Mouse (Mus musculus) 416B (cell line): ENCODE measurements around the gene BC048403.
A peak's percentile ranks its signal among the peaks of the same experiment; 100 is the strongest.

Experiments used
- DNase-seq: peaks from one replicate; pipeline ENCODE4 v3.0.0; 2011; ENCODE audit warnings: low read depth

Gene BC048403

GRCm38 (mm10) chr10:121756677-121757076 is 16.9 kb downstream of the BC048403 start:
- peak; percentile 57 for DNase-seq

- no peak for DNase-seq
These were observed 19.4 kb downstream of the BC048403 start for GRCm38 (mm10) chr10:121759095-121759494.

GRCm38 (mm10) chr10:121762141-121762540 is 22.4 kb downstream of the BC048403 start:
- DNase-seq, result no peak

- no peak for DNase-seq
These were observed 23.5 kb downstream of the BC048403 start for GRCm38 (mm10) chr10:121763191-121763590.

- peak; percentile 38 for DNase-seq
These were observed 24.9 kb downstream of the BC048403 start for GRCm38 (mm10) chr10:121764469-121765173.

GRCm38 (mm10) chr10:121765174-121766057 is 25.7 kb downstream of the BC048403 start:
- DNase-seq, result no peak

- peak; percentile 43 for DNase-seq
These were observed 27.6 kb downstream of the BC048403 start for GRCm38 (mm10) chr10:121767295-121767694.

- DNase-seq, result no peak
These were observed 30.0 kb downstream of the BC048403 start for GRCm38 (mm10) chr10:121769711-121770110.

GRCm38 (mm10) chr10:121770624-121771577 is 31.2 kb downstream of the BC048403 start:
- peak; percentile 28 for DNase-seq

GRCm38 (mm10) chr10:121773813-121774212 is 34.1 kb downstream of the BC048403 start:
- DNase-seq, result no peak

- DNase-seq, result no peak
These were observed 36.3 kb downstream of the BC048403 start for GRCm38 (mm10) chr10:121775990-121776389.

- DNase-seq, result no peak
These were observed 41.4 kb downstream of the BC048403 start for GRCm38 (mm10) chr10:121781159-121781558.

GRCm38 (mm10) chr10:121788536-121788935 is 48.8 kb downstream of the BC048403 start:
- DNase-seq, result no peak

- DNase-seq, result no peak
These were observed 50.3 kb downstream of the BC048403 start for GRCm38 (mm10) chr10:121790078-121790477.

- no peak for DNase-seq
These were observed 52.9 kb downstream of the BC048403 start for GRCm38 (mm10) chr10:121792661-121793060.

GRCm38 (mm10) chr10:121794486-121794885 is 54.7 kb downstream of the BC048403 start:
- no peak for DNase-seq

- DNase-seq, result peak; percentile 61
These were observed 56.5 kb downstream of the BC048403 start for GRCm38 (mm10) chr10:121796027-121796802.

- no peak for DNase-seq
These were observed 60.3 kb downstream of the BC048403 start for GRCm38 (mm10) chr10:121800041-121800440.
